Mouse (Mus musculus) frontal cortex, postnatal 25 days (tissue): ENCODE data around the gene Myrfl.

Experiments
- DNase-seq, 2 experiments: peaks; one replicate each; pipeline ENCODE4 v3.0.0; 2022; ENCODE audit warnings: low spot score in 2 of 2

The Myrfl gene

DNA sequence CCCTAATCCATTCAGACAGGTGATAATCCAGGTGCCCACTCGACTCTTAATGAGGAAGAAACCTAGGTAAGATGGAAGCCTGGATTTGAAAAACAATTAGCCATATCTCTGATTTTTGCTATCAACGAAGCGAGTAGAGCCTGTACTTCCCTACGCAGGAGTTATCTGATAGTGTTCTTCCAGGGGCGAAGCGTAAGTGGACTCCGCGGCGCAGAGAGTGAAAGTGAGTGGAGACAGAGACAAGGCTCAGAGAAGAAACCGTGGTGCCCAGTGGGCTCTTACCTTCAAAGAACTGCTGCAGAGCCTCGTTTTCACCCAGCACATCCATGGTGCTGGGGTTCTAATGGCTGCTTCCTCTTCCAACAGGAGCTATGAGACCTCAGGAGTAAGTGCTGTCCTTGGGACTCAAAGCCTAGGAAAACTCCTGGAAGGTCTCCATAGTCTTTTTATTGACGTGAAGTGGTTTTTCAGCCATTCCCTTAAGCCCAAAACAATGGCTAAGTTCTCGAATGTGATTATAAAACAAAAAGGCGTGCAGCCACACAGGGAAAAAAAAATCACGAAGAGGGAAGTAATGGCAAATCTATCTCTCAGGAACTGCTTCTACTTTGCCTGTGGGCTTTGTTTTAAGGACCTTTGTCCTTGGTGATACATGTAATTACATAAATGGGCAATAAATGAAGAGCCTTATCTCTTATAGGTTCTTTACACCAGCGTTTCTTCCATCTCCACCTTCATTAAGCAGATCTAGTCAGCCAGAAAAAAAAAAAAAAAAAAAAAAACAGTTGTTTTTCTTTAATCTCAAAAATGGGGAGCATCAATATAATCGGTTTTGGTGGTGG is at the start of gene Myrfl:
TSS of gene Myrfl (minus strand) at position 584 of the 842 bp plus-strand sequence.
- no peak for DNase-seq

DNA sequence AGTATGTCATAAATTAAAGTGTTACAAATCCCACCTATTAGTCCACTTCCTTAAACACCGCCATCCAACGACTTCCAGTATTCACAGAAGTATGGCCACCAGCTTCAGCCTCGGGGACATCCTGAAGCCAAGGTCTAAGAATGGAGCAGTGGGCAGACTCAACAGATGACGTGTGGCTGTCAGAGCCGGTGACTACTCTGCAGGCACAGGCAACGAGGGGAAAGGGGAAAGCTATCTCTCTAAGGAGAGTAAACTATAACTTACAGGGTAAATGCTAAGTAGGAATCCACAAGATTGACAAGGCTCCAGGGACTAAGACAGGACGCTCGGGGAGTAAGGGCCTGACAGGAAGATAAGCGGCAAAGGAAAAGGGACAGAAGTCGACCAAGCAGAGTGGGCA is 48.2 kb upstream of the Myrfl start:
- no peak for DNase-seq

DNA sequence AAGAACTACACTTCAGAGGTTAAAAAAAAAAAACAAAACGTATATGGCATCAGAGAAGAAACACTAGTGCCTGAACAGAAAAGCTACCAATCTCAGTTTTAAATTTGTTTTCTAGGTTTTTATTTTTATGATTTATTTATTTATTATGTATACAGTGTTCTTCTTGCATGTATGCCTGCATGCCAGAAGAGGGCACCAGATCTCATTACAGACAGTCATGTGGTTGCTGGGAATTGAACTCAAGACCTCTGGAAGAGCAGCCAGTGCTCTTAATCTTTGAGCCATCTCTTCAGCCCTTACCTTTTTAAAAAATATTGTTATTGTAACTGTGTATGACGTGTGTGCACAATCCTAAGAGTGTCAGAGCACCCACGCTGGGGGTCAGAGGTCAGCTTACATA is 47.4 kb upstream of the Myrfl start:
- no peak for DNase-seq

DNA sequence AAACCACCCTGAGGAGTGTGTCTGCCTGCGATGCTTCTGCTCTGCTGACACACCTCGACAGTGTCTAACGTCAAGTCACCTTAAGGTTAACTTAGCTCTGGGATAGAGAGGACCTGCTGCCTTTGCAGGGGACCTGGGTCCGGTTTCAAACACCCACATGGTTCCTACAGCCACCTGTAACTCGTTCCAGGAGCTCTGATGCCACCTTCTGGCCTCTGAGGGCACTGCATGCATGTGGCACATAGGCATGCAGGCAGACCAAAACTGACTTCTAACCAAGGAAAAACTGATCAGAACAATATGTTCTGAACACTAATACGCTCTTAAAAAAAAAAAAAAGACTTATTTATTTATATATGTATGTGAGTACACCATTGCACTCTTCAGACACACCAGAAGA is 46.3 kb upstream of the Myrfl start:
- no peak for DNase-seq

DNA sequence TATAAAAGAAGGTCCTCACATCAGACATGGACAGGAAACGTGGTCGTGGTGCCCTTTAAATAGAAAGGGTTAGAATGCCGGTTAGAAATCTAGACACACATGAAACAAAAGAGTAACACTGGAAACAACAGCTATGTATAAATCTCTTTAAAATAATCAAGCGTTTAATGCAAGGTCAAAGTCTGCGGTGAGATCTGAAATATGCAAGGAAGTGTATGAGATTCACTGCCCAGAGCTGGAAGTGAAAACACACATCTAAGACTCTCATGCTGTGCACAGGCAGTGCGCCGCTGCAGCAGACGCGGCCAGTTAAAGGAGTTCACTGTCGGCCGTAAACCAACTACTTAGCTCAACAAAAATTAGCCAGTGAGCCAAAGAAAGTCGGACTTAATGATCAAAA is 38.3 kb upstream of the Myrfl start:
- DNase-seq = no peak

DNA sequence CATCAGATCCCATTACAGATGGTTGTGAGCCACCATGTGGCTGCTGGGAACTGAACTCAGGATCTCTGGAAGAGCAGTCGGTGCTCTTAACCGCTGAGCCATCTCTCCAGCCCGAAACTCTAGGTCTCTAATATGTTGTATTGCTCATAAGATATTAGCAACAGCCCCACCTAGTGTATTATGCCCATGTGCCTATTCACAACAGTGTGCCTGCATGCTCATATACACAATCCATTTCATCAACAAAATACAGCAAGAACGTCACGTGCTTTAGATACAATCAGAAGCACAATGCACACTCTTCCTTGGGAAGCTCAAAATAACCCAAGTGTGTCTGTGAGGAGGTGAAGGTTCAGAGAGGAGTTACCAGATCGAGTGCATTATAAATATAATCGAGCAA is 37.1 kb upstream of the Myrfl start:
- no peak for DNase-seq

DNA sequence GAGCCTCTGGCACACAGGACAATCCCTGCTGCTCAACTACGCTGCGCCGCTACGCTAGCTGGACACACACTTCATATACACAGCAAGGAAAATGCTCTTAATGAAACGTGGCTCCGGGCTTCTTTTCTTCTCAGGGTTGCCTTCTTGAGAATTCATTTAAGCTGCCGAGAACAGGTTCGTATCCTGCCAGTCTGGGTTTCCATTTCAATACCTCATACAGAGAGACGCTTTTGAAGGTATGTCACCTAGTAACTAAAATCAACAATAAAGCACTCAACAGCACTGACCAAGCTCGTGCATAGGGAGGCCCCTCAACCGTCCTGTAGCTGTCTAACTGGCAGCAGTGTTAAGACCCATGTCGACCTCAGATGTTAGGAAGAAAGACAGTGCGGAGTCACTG is 35.7 kb upstream of the Myrfl start:
- DNase-seq = no peak

DNA sequence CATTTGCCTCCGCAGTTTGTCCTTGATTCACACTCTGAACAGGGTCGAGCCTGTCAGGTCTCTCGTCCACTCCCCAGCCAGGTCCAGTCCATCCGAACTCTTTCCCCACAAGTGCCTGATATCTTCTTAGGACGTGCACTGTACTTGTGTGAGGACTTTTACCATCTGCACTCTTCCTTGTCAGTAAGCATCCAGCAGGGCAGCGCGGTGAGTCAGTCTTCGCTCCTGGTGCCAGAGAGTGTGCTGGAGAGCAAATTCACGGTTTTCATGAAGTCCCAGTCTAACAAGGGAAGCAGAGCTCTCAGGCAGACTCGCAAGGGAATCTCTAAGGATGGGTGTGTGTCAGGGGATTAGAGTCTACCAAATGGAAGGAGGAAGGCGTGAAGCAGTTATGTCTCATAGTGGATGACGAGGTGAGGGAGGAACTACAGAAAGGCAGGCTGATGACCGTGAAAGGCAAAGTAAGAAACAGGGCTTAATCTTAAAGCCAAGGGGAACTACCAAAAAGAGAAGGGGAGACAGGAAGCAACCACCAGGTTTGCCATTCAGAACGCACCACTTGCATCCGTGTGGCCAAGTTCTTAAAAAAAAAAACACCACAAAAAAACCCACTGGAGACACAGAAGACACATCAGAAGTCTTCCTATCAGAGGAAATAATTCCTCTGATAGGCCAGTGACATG is 34.9 kb upstream of the Myrfl start:
- no peak for DNase-seq

DNA sequence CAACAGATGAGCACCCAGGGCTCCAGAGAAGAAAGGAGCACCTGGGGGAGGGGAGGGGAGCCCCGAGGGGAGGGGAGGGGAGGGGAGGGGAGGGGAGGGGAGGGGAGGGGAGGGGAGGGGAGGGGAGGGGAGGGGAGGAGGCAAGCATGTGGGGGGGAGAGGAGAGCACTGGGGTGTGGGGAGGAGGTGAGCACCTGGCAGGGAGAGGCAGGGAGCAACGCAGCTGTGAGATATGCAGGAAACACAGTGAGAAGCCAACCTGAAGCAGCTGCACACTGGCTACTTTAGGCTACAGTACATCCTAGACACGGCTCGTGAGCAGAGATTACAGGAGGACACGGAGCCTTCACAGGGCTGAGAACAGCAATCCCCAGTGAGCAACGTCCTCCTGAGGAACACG is 34.2 kb upstream of the Myrfl start:
- DNase-seq = no peak

DNA sequence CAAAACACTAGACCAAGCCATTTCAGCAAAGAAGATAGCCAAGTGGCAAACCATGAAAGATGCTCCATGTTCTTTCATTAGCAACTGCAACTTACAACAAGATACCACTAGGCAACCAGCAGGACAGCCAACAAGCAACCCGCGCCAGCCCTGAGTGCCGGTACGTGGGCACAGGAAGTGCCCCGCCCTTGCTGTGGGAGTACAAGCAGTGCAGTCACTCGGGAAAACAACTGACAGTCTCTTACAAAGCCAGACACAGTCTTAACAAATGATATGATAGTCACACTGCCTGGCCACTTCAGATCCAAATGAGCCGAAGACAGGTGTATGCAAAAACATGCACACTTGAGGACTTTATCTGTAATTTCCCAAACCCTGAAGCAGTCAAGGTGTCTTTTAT is 33.8 kb upstream of the Myrfl start:
- DNase-seq = no peak

DNA sequence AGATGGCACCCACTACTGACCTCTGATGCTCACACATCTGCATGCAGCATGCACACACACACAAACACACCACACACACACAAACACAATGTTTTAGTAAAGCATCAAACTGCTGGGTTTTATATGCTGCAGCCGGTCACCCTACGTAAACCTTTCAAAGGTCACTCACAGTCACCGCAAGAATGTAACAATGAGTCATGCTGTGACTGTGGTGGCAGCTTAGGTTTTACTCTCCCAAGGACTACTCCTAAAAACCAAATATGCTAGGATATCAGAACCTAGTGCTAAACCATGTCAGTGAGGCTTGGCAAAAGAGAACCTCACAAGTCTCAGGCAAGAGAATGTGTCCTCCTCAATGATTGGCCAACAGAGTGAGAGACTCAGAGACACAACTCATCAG is 32.1 kb upstream of the Myrfl start:
- no peak for DNase-seq

DNA sequence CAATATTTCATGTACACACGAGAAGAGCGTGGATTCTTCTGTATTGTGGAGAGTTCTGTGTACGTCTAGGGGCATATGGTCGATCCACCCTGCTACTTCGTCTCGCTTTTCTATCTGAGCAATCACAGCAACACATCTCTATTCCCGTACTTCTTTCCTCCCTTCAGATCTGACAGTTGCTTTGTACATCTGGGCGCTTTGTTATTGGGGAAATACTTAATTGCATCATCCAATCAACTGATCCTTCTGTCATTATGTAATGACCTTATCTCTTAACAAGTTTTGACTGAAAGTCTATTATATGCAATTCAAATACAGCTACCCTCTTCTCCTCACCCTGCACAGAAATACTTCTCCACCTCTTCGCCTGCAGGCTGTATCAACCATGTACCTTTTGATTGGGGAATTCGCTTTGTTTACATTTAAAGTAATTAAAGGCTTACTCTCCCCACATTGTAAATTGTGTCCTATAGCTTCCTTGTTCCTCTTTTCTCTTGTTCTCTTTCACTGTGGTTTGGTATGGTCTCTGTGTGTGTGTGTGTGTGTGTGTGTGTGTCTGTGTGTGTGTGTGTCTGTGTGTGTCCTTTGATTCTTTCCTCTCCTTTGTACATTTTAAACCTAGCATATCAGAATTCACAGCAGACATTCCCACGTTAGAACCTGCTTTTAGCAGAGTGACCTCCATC is 29.9 kb upstream of the Myrfl start:
- DNase-seq = no peak

DNA sequence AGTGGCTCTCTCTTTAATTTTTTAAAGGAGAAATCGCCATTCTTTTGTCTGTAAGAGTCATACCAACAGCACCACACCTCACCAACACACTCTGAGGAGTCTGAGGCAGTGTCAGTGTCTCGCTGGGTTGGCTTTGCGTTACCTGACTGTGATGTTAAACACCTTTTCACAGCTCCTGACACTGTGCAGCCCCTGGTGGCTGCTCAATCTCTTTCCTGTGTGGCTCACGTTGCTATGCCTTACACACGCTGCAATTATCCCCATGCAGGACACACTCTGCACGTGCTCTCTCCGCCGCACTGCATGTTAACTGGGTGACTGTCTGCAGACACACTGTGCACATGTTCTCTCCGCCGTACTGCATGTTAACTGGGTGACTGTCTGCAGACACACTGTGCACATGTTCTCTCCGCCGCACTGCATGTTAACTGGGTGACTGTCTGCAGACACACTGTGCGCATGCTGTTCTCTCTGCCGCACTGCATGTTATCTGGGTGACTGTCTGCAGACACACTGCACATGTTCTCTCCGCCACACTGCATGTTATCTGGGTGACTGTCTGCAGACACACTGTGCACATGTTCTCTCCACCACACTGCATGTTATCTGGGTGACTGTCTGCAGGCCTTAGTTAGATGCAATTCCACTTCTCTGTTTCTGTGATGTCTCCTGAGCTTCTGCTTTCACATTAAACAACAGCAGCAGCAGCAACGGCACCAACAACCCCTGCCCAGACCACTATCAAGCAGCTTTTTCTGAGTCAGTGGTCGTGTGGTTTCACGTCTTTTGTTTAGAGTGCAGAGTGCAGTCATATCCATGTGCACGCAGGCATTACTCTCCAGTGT is 27.2 kb upstream of the Myrfl start:
- DNase-seq = no peak

DNA sequence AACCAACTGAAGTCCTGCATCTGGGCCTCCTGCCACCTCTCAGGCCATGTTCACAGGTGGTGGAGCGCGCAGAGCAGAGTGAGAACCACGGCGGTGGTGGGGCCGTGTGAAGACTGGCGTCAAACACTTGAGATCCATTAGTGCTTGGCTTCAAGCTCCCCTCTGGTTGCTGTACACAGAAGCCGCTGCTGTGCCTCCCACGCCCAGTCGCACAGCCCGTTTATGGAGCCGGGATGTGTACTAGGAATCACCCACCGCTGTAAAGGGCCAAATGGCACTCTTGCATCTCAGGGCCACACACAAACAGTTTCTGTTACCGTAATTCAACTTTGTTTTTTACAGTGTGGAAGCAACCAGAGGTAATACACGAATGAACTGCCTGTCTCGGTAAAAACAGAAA is 25.4 kb upstream of the Myrfl start:
- no peak for DNase-seq

DNA sequence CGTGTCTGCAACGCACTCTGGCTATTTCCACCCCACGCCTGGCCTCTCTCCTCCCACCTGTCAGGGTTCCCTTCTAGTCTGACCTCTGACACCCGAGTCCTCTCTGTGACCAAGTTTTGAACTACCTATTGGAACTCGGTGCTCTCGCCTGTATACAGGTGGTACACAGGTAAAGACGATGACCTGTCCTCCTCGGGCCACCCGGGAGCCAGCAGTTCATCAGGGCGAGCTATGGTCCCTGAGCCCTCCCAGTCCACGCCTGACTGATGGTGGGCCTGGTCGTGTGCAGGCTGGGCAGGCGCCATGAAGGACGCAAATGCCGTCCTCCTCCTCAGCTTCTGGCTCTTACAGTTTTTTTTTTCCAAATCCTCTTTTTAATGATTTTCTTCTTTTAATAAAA is 24.7 kb upstream of the Myrfl start:
- no peak for DNase-seq

DNA sequence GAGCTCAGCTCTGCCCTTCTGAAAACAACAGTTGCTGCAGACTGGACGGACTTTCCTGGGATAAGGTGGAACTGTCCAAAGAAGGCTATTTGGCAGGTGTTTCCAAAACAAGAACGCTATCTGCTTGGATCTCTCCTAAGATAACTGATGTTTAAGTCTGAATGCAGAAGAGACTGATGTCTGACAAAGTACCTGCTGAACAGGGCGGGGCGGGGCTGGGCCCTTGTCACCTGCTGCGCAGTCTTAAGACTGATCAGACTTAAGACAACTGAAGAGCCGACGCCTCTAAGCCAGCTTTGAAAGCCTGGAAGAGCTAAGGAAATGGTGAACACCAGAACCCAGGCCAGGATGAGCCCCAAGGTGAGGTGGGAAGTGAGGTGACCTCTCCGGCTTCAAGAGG is 23.9 kb upstream of the Myrfl start:
- DNase-seq = no peak

DNA sequence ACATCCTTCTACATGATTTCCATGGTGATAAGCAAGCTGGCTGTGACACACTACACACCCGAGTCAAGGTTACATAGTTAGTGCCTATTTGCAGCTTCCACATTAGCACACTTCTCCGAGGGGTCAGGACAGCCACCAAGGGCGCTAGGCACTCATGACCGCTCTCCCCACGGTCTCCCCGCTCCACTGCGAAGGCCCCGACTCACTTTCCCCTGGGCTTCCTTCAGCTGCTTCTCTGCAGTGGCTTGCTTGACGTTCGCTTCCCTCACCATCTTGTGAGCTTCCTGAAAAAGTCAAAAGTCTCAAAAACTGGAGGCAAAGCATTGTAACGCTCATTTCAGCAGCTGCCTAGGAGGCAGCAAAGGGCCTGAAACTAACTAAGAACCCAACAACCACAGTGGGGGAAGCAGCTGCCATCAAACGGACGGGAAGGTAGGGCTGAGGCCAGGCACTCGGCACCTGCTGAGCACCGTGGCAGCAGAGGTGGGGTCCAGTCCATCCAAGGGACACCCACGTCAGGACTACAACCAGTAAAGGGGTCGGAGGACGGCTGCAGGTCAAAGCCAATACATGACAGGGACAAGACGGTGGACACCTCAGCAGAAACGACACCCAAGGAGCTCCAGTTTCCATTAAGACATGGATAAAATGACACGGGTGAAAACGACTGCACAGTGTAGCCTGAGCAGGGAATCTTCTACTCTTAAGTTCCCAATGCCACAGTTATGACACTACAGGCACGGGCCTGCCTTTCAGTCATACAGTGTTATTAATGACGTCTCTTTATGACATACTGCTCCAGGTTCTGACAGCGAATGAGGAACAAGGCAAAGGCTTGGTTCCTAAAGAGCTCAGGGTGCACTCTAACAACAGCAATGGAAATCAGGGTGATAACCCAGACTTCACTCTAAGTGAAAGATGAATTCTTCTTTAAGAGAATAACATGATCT is 22.9 kb upstream of the Myrfl start:
- DNase-seq = no peak

DNA sequence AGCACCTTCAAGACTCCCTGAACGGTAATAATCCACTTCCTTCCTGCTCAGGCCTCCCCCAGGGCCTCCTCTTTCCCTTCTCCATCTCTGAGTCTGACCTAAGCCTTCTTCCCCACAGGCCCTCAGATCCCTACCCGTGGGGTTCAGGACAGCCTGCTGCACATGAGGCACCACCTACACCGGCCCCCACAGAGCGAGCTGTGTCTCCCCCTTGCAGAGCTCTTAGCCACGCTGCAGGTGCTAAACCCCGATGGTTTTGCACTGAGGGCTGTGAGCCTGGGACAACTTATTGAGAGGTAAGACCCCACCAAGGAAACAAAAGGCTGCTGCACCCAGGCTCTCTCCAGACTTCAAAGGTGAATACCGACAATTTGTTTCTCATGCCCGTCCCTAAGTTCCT is 19.9 kb upstream of the Myrfl start:
- no peak for DNase-seq

DNA sequence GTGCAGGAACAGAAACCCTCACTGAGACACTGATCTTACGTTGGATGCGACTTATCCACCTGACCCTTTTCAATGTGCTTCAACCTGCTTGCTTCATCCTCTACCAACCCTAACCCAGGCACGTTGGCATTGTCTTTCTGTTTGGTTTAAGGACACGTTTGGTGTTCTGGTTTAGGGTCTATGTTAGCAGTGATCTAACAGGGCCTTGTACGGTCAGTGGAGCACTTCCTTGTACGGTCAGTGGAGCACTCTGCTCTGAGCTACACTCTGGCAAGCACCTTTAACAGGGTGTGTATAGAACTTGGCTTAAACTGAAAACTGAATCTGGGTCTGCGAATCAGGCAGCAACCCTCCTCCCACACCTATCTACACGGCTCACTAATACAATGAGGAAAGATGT is 18.6 kb upstream of the Myrfl start:
- no peak for DNase-seq

DNA sequence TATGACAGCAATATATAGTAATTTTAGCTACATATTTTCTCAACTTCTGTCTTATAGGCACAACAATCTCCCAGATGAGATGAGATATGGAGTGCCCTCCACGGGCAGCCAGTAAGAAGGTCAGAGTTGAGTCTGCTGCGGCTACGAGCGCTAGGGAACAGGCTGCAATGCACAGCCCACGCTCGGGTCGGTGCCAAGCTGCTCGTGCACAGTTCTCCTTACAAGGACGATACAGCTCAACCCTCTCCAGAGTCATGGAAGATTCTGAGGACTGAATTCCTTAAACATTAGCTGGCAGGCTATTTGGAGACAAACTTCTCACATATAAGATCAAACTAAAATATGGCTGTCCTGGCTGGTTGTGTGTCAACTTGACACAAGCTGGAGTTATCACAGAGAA is 17.9 kb upstream of the Myrfl start:
- no peak for DNase-seq
